Mouse (Mus musculus) erythroblast, embryonic 14.5 days (primary cell): ENCODE data around the gene Krt7.

Experiments used
- GATA1 ChIP-seq: IDR thresholded peaks from 2 replicates; pipeline ENCODE4 v1.6.1; 2012; ENCODE audit warnings: low read length, inconsistent platforms, mixed read lengths
- TAL1 ChIP-seq: IDR thresholded peaks from 3 replicates; pipeline ENCODE4 v1.6.1; 2012; ENCODE audit warnings: low read length, inconsistent platforms, mixed read lengths

DNA sequence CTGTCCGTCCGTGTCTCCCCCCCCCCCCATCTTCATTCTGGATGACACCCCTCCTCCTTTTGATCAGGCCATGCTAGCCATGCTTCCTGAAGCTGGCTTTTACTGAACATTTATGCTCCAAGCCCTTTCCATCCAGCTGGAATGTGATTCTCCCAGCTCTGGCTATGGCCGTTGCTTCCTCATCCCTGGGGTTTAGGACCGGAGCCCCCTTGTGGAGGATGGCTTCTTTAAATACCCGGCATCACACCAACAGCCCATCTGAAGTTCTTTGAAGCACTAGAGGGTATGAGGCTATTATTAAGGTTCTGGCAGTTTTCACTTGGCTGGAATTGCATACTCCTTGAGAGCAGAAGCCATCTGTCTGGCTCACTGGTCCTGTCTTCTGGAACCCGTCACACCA, 10.1 kb downstream of the Krt7 start:
- TF ChIP-seq TAL1 (no peak), GATA1 (no peak)
